Mouse (Mus musculus) adrenal gland, postnatal 10 days (tissue): Measurements from ENCODE around the gene Col13a1. TPM values are rescaled to one million over a fixed set of nuclear protein-coding genes. Genes with fewer than 3 reads are reported as not detected.

Source experiments
- DNase-seq: peaks from one replicate; pipeline ENCODE4 v3.0.0; 2021; ENCODE audit warnings: mixed read lengths
- total RNA-seq, 2 experiments: library from RNA; stranded (reverse); gene quantifications; 2 replicates each; pipeline ENCODE4 v1.2.3; 2021

The Col13a1 gene
- total RNA-seq, 2 experiments from 2014 or later = 8.4 to 11.1 TPM

- no peak for DNase-seq
Observed at GRCm38 (mm10) chr10:61898116-61898515, 80.8 kb downstream of the Col13a1 start.

- no peak for DNase-seq
Observed at GRCm38 (mm10) chr10:61894564-61894963, 84.3 kb downstream of the Col13a1 start.

GRCm38 (mm10) chr10:61891138-61891537 is 87.8 kb downstream of the Col13a1 start:
- DNase-seq = no peak

- DNase-seq = no peak
Observed at GRCm38 (mm10) chr10:61890294-61890693, 88.6 kb downstream of the Col13a1 start.

- peak; percentile 62 for DNase-seq
Observed at GRCm38 (mm10) chr10:61879427-61879826, 99.5 kb downstream of the Col13a1 start.

GRCm38 (mm10) chr10:61877787-61878186 is 101.1 kb downstream of the Col13a1 start:
- peak; percentile 82 for DNase-seq

GRCm38 (mm10) chr10:61869796-61870195 is 109.1 kb downstream of the Col13a1 start:
- no peak for DNase-seq

GRCm38 (mm10) chr10:61866045-61866580 is 112.8 kb downstream of the Col13a1 start:
- DNase-seq = peak; percentile 48

- DNase-seq = no peak
Observed at GRCm38 (mm10) chr10:61859451-61859850, 119.5 kb downstream of the Col13a1 start.

- DNase-seq = no peak
Observed at GRCm38 (mm10) chr10:61855139-61855675, 123.7 kb downstream of the Col13a1 start.

- DNase-seq = peak; percentile 79
Observed at GRCm38 (mm10) chr10:61852824-61853223, 126.1 kb downstream of the Col13a1 start.

- DNase-seq = no peak
Observed at GRCm38 (mm10) chr10:61848553-61848952, 130.4 kb downstream of the Col13a1 start.

GRCm38 (mm10) chr10:61845476-61845875 is 133.4 kb downstream of the Col13a1 start:
- DNase-seq = no peak

GRCm38 (mm10) chr10:61844475-61844874 is 134.4 kb downstream of the Col13a1 start:
- DNase-seq = no peak

GRCm38 (mm10) chr10:61842261-61842660 is 136.6 kb downstream of the Col13a1 start:
- no peak for DNase-seq

GRCm38 (mm10) chr10:61839326-61839725 is 139.6 kb downstream of the Col13a1 start:
- no peak for DNase-seq

- DNase-seq = peak; percentile 70
Observed at GRCm38 (mm10) chr10:61838769-61839168, 140.1 kb downstream of the Col13a1 start.

- DNase-seq = no peak
Observed at GRCm38 (mm10) chr10:61837286-61837685, 141.6 kb downstream of the Col13a1 start.

GRCm38 (mm10) chr10:61834288-61834687 is 144.6 kb downstream of the Col13a1 start:
- DNase-seq = no peak

- DNase-seq = no peak
Observed at GRCm38 (mm10) chr10:61832713-61833112, 146.2 kb downstream of the Col13a1 start.

- no peak for DNase-seq
Observed at GRCm38 (mm10) chr10:61831741-61832140, 147.2 kb downstream of the Col13a1 start.

- DNase-seq = no peak
Observed at GRCm38 (mm10) chr10:61831251-61831650, 147.7 kb downstream of the Col13a1 start.

GRCm38 (mm10) chr10:61830817-61831216 is 148.1 kb downstream of the Col13a1 start:
- DNase-seq = no peak

- DNase-seq = no peak
Observed at GRCm38 (mm10) chr10:61829046-61829445, 149.9 kb downstream of the Col13a1 start.
